Mouse (Mus musculus) mature B cell (primary cell): ENCODE results near the gene Gm47969.

Experiments
- in situ Hi-C: fragments of 300-500 bp; cut with MboI; formaldehyde crosslinking; loops from 2 replicates; pipeline ENCODE4 v1.14.3; 2019

The Gm47969 gene

DNA sequence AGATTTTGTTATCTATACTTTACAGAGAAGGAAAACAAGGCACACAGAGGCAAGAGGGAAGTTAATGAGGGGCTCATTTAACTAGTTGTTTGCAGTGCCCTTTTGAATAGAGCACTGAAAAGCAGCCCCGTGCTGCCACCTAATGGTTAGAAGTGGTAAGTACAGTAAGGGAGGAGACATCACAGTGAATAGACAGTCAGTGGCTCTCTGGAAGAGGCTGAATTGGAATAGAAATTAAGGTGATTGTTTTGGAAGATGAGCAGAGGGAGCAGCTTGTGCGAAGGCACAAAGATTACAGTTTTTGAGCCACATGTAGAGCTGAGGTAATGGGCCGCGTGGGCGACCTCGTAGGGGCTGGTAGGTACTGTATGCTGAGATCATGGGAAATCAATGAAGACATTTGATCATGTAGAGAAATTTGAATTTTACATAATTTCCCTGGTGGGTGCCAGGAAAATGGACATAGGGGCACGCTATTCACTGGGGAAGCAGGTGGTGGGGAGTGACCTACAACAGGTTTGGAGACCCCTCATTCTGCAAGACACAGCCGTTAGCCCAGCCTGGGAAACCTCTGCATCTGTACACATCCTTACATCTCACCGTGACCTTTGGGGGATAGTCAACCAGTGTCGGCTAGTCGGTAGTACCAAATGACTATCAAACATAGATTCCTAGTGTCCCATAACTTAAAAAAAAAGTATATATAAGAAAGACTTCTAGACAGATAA, 31.6 kb downstream of the Gm47969 start:
- in situ Hi-C loops = no loop called here

DNA sequence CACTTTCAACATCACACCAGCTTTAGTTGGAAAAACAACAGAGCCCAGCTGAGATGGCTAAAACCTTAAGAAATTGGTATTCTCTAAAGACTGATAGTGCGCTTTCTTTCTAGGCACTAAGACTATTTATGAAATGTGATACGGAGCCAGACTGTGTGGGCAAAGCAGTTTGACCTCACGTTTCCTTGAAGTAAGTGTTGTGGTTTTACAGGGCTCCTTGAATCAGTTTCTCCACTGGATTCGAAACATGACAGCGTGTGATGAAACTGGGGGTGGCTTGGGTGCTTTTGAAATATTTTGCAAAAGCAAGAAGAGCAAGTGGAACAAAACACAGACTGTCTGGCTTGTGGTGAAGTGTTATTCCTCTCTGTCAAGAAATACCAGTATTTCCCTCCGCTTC, 32.3 kb downstream of the Gm47969 start:
- in situ Hi-C loops = no loop called here

DNA sequence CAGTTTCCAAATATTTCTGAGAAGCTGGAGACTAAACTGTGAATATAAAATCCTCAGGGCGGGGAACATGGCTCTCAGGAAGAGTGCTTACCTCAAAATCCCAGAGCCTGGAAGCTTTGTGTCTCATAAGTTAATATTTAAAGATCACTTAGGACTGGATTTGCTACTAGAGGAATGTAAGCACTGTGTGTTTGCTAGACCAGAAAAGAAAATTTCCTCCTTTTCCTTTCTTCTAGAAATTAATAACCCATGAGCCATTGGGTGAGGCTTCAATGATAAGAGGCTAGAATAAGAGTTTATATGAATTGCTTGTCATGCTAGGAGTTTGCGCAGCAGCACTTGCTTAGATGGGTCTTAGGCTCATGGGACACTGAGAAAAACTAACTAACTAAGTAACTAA, 40.1 kb downstream of the Gm47969 start:
- in situ Hi-C loops = no loop called here

DNA sequence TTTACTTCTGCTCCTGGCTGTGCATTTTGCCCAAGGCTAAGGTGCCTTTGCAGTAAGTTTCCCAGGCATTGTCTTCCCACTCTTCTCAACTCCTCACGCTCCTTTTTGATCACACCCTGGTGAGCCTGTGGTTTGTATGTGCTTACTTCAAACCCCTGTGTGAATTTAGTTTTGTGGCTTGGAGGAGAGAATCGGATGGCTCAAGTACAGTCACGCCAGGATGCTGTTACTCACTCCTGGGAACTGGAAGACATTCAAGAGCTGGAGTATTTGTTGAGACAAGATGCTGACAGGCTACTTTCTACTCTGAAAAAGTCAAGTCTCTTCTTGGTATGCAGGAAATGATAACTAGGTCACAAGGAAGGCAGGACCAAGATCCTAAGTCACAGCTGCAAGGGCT, 46.5 kb downstream of the Gm47969 start:
- in situ Hi-C loops = no loop called here
